Mouse (Mus musculus) B cell, adult (primary cell): ENCODE measurements around the gene Npy1r. TPM values are rescaled to one million over a fixed set of nuclear protein-coding genes. Genes with fewer than 3 reads are reported as not detected.

Experiments
- total RNA-seq: library from RNA; stranded (reverse); gene quantifications from 4 replicates; pipeline ENCODE4 v1.2.4, GENCODE M21; 2023; ENCODE audit not compliant: inconsistent age

The Npy1r gene
- 0.15 to 0.18 TPM in 2 of 4 replicates, not detected in the others for total RNA-seq

GRCm38 (mm10) chr8:66696970-66697843 lies at the start of gene Npy1r:
Gene Npy1r (plus strand): TSS chr8:66697192.

GRCm38 (mm10) chr8:66687511-66688329 lies 9.3 kb upstream of the Npy1r start, which contains the start of gene Npy5r:
Gene Npy5r (minus strand): TSS chr8:66688128.

Other genes starting within 250 kb of the Npy1r start
- 22.2 to 25.0 TPM (median 23.0 TPM) in 4 replicates for gene Tma16, start 210.7 kb upstream of the Npy1r start, total RNA-seq
- not detected in 4 replicates for gene Tktl2, start 185.4 kb upstream of the Npy1r start, total RNA-seq
- not detected in 4 replicates for gene Npy5r, start 9.1 kb upstream of the Npy1r start, total RNA-seq
- 15.3 to 17.2 TPM (median 15.5 TPM) in 4 replicates for gene Naf1, start 163.0 kb downstream of the Npy1r start, total RNA-seq